Mouse (Mus musculus) gonadal fat pad, adult 2 months (tissue): Measurements from ENCODE around the gene Phyh. TPM values are rescaled to one million over a fixed set of nuclear protein-coding genes. Genes with fewer than 3 reads are reported as not detected.

ENCODE experiments used
- DNase-seq: peaks from one replicate; pipeline ENCODE4 v3.0.0-alpha.2; 2012; ENCODE audit warnings: low read depth
- polyA plus RNA-seq: library from polyadenylated mRNA; depleted of rRNA; stranded (reverse); fragments of >200 nt; gene quantifications from 2 replicates; pipeline ENCODE4 v1.2.3, GENCODE M21; 2012; rRNA removed

The Phyh gene
- 74.3 and 75.3 TPM in 2 replicates for polyA plus RNA-seq

- no peak for DNase-seq
Observed at GRCm38 (mm10) chr2:4918860-4919739, at the start of gene Phyh. Phyh (plus strand) TSS chr2:4919019.

DNA sequence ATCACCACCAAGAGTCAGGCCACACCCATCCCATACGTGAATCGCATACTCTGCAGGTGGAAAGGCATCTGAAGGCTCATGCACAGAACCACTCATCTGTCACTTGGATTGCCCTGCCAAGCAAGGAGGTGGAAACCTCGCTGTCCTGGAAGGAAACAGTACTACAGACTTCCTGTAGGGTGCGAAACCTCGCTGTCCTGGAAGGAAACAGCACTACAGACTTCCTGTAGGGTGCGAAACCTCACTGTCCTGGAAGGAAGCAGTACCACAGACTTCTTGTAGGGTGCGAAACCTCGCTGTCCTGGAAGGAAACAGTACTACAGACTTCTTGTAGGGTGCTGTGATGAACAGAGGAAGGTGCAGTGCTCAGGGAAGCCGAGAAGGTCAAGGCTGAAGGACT lies 46.1 kb upstream of the Phyh start:
- DNase-seq: no peak

GRCm38 (mm10) chr2:4873331-4873730 lies 45.5 kb upstream of the Phyh start:
- DNase-seq: no peak

GRCm38 (mm10) chr2:4875090-4875489 lies 43.7 kb upstream of the Phyh start:
- no peak for DNase-seq

- no peak for DNase-seq
Observed at GRCm38 (mm10) chr2:4876131-4876530, 42.7 kb upstream of the Phyh start.

- DNase-seq: no peak
Observed at GRCm38 (mm10) chr2:4880737-4881349, 38.0 kb upstream of the Phyh start.

GRCm38 (mm10) chr2:4881350-4882248 lies 37.2 kb upstream of the Phyh start, which contains the start of gene Sephs1:
Sephs1 (plus strand) TSS chr2:4881564.
- DNase-seq: no peak

- DNase-seq: no peak
Observed at GRCm38 (mm10) chr2:4882249-4882791, 36.5 kb upstream of the Phyh start.

GRCm38 (mm10) chr2:4883009-4883704 lies 35.7 kb upstream of the Phyh start:
- no peak for DNase-seq

- no peak for DNase-seq
Observed at GRCm38 (mm10) chr2:4886896-4887295, 31.9 kb upstream of the Phyh start.

DNA sequence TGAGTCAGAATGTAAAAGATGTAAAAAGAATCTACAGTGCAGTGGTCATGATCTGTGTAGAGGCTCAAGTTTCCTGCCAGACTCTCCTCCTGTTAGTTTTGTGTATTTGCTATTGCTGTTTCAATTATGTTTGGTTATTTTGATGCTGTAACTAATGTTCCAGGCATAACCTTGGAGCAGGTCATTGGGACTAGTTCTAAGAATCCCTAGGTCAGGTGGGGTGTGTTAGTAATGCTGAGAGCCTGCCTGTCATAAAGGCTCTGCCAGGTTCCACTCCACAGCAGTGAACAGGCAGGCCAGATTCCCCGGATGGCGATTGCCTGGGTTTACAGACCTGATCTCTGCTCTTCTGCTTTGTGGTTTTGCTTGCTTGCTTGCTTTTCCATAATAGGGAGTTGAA lies 23.2 kb upstream of the Phyh start:
- DNase-seq: no peak

DNA sequence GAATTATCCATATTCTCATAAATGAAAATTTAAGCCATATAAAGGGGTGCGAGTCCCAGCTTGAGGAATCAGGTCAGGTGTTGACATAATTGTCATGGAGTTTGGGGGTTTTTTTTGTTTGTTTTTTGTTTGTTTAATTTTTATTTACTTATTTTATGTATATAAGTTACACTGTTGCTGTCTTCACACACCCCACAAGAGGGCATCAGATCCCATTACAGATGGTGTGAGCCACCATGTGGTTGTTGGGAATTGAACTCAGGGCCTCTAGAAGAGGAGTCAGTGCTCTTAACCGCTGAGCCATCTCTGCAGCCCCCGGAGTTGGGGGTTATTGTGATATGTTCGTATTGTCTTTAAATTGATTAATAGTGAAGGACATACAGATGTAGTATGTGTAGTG lies 21.8 kb upstream of the Phyh start:
- no peak for DNase-seq

DNA sequence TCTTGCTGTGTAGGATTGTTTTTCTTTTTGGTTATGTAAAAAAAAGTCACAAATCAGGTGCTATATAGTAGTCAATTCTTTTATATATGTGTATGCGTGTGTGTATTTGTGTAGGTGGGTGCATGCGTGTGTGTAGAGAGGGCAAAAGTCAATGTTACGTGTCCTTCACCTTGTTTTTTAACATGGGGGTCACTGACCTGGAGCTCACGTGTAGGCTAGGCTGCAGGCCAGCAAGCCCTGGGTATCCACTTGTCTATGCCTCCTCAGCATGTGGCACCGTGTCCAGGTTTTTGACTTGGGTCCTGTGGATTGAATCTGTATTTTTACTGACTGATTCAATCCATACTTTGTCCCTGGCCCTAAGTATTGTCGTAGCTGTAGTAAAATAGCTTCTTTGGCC lies 18.2 kb upstream of the Phyh start:
- no peak for DNase-seq

DNA sequence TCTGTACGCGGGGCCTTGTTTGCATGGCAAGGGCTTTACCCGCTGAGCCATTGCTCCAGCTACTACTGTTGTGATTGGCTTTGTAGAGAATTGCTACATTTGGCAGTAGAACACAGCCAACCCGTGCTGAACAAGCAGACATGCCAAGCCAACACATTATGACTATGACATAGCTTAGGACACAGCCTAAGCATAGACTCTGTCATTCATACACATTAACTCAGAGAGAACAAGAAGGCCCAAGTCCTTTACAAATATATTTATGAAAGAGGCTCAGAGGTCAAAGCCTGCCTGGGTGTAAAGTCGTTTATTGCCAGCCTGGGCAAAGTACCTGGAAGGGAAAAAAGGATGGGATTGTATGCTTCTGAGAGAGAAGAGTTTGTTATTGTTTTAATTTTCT lies 16.5 kb upstream of the Phyh start:
- DNase-seq: no peak

DNA sequence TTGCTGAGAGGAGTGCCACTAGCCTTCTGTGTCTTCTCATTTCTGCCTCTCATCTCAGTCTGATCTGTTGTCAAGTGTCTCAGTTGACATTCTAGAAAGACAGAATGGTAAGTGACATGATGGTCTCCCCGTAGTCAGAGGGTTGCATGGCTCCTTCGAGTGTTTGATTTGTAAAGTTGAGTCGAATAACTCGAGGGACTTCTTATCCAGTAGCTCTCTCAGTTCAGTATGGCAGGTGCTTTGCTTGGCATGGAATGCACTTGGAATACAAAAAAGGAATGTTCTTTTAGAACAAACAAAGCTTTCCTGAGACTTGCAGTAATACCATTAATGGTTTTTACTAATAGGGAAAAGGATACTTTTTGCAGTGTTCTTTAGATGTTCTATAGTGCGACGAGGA lies 11.7 kb upstream of the Phyh start:
- no peak for DNase-seq

DNA sequence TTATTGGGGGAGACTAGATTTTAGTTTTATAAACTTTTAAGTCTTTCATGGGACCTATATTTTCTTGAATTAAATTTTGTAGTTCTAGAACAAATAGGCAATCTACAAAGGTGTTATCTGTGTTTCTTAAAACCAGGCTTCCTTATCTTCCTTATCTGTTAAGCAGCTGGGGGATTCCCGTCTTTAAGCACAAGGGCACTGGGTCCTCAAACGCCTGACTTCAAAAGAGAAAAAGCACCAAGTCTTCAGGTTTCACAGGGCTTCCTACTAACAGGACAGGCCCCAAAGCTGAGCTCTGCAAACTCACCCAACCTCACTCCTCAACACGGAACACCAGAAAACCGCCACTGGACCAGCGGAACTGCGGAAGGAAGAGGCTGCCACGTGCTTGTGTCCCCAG lies 10.9 kb upstream of the Phyh start:
- DNase-seq: no peak

DNA sequence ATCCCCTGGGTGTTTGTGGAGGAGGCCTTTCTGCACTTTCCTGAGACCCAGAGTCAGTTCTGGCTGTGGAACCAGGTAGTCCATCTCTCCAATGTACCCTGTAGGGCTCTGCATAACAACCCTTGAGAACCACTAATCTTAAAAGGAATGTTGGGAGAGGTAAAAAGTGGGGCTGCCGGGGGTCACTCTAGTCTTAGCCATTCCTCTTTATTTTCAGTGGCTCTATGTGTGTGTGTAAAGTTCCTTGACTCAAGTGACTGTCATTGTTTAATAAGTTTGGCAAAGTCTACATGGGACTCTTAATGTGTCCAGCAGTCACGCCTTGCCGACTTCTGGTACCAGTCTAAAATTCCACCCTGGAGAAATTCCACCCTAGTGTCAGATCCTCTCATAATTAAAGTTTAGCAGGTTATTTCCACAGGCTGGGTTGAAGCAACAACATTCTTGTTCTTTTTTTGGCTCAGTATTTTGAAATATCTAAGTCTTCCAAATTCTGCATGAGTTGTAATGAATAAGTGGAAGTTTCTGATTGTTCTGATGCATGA lies 10.0 kb upstream of the Phyh start:
- no peak for DNase-seq

DNA sequence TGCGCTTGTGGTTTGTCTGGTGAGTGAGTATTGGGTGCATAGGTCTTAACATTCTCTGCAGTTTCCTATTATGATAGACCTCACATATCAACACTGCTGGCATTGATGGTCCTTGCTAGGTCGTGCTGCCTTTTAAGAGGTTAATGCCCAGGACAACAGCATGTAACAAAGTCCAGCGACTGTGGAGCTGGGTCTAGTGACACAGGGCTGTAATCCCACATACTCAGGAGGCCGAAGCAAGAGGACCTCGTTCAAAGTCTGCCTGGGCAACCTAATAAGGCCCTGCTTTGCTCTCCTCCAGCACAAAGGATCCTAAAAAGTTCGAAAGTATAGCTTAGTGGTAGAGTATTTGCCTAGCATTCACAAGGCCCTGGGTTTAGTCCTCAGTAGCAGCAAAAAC lies 8.9 kb upstream of the Phyh start:
- DNase-seq: no peak

DNA sequence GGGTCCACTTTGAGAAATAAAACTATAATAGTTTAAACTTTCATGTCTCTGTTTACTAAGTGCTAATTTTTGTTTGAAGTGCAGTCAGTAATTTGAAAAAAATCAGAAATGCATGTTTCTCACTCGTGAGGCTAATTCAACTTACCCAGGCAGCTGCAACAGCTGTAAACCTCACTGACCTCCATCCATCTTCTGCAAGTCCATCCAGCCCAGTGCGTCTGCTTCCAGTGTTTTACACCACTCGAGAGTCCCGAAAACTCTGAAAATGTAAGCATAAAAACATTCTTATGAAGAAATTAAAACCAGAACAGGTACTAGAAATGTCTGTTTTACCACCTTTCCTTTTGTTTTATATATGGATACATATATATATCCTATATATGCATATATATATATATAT lies 8.3 kb upstream of the Phyh start:
- no peak for DNase-seq

GRCm38 (mm10) chr2:4913949-4914348 lies 4.9 kb upstream of the Phyh start:
- no peak for DNase-seq

DNA sequence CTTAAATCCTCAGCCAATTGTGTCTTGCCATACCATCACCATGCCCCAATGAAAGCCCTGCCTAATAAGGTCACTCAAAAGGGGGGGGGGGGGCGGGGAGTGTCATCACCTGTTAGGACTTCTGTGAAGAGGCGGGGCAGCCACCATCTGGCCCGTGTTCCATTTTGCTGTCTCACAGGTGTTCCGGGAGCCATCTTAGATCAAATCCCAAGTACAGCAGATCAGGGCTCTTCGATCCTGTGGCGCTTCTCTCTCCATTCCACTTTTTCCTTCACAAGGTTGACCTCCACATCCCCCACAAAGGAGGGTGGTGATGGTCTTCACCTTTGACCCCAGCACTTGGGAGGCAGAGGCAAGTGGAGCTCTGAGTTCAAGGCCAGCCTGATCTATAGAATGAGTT lies 2.8 kb upstream of the Phyh start:
- DNase-seq: no peak
